Mouse (Mus musculus) MN1 (cell line): ENCODE results near the gene Gm4869.

Source experiments
- DNase-seq: peaks from one replicate; pipeline ENCODE4 v3.0.0-alpha.2; 2016; ENCODE audit warnings: low spot score

Gm4869 gene

GRCm38 (mm10) chr5:140445345-140445744 lies at the start of gene Gm4869:
Gm4869 (plus strand) TSS chr5:140445645.
- DNase-seq = no peak

GRCm38 (mm10) chr5:140396166-140396940 lies 49.1 kb upstream of the Gm4869 start:
- DNase-seq = no peak

GRCm38 (mm10) chr5:140402640-140403270 lies 42.7 kb upstream of the Gm4869 start:
- no peak for DNase-seq

GRCm38 (mm10) chr5:140405126-140405525 lies 40.3 kb upstream of the Gm4869 start:
- no peak for DNase-seq

- no peak for DNase-seq
Measured at GRCm38 (mm10) chr5:140406666-140407065, 38.8 kb upstream of the Gm4869 start.

- DNase-seq = no peak
Measured at GRCm38 (mm10) chr5:140408801-140409200, 36.6 kb upstream of the Gm4869 start.

GRCm38 (mm10) chr5:140411339-140411738 lies 34.1 kb upstream of the Gm4869 start:
- peak; percentile 38 for DNase-seq

GRCm38 (mm10) chr5:140414647-140415046 lies 30.8 kb upstream of the Gm4869 start:
- DNase-seq = peak; percentile 22

- DNase-seq = no peak
Measured at GRCm38 (mm10) chr5:140418106-140418488, 27.3 kb upstream of the Gm4869 start.

GRCm38 (mm10) chr5:140418489-140419441 lies 26.7 kb upstream of the Gm4869 start, which contains the start of gene Eif3b:
Eif3b (plus strand) TSS chr5:140419328.
- DNase-seq = peak; percentile 96

GRCm38 (mm10) chr5:140419442-140420080 lies 25.9 kb upstream of the Gm4869 start:
- peak; percentile 50 for DNase-seq

GRCm38 (mm10) chr5:140420616-140421015 lies 24.8 kb upstream of the Gm4869 start:
- peak; percentile 37 for DNase-seq

GRCm38 (mm10) chr5:140425016-140425783 lies 20.2 kb upstream of the Gm4869 start:
- DNase-seq = no peak

- peak; percentile 45 for DNase-seq
Measured at GRCm38 (mm10) chr5:140439117-140439516, 6.3 kb upstream of the Gm4869 start.

GRCm38 (mm10) chr5:140441406-140441805 lies 4.0 kb upstream of the Gm4869 start:
- DNase-seq = peak; percentile 30

- DNase-seq = no peak
Measured at GRCm38 (mm10) chr5:140444012-140444411, 1.4 kb upstream of the Gm4869 start.

- DNase-seq = no peak
Measured at GRCm38 (mm10) chr5:140446054-140446453, 609 bp downstream of the Gm4869 start.

GRCm38 (mm10) chr5:140454488-140454887 lies 9.0 kb downstream of the Gm4869 start:
- DNase-seq = no peak

GRCm38 (mm10) chr5:140455466-140455865 lies 10.0 kb downstream of the Gm4869 start:
- DNase-seq = peak; percentile 48

GRCm38 (mm10) chr5:140461476-140461875 lies 16.0 kb downstream of the Gm4869 start:
- DNase-seq = no peak

GRCm38 (mm10) chr5:140463151-140463550 lies 17.7 kb downstream of the Gm4869 start:
- DNase-seq = peak; percentile 52
